16 mouse cellular contexts compared by ENCODE assay signal in the genomic region with DNA sequence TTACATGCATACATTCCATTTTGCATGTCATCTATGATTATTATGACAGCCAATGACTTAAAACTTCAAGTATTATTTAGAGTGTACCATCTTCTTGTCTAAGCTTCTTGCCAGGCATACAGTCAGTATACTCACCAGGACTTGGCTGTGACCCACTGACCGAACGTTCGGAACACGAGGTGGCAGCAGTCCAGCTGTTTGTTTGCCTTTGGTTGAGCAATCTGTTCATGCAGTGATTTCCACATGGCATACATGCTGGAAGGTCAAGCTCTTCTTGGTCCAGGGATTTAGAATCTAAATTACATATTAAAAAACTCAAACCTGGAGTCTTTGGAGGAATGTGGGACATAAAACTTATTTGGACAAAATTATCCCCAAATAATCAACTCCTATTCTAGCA.
DNase-seq lines count a peak whose midpoint lies in the region; ATAC-seq and TF ChIP-seq lines count a peak whose summit lies in the region.
"Had no signal": no experiment of that assay in that cellular context is flagged by ENCODE, and none has a peak within 500 bp of the region (broad histone marks: within the 10 kb centered on the region; RNA-seq: fewer than 3 reads in every experiment).

No protein-coding gene starts in this region.

- no peaks in the 10 kb centered on the region for H3K4me1 ChIP-seq in midbrain, postnatal 0 days (ENCODE audit: insufficient read depth, low read length)
- H3K4me1 ChIP-seq in midbrain, embryonic 16.5 days (ENCODE audit: control insufficient read depth, insufficient read depth, low read length): no peaks in the 10 kb centered on the region
- H3K4me1 ChIP-seq: embryonic facial prominence, embryonic 12.5 days; kidney, embryonic 15.5 days; liver, embryonic 13.5 days; megakaryocyte, embryonic 14.5 days had no signal

- no peaks in the 10 kb centered on the region for H3K27me3 ChIP-seq in midbrain, postnatal 0 days (ENCODE audit: insufficient read depth, low read length)
- no peaks in the 10 kb centered on the region for H3K27me3 ChIP-seq in midbrain, embryonic 16.5 days (ENCODE audit: control insufficient read depth, insufficient read depth, low read depth, low read length)
- H3K27me3 ChIP-seq: embryonic facial prominence, embryonic 12.5 days; kidney, embryonic 15.5 days; liver, embryonic 13.5 days; megakaryocyte, embryonic 14.5 days had no signal

- no peaks in the 10 kb centered on the region for H3K9me3 ChIP-seq in midbrain, postnatal 0 days (ENCODE audit: low read length)
- H3K9me3 ChIP-seq in midbrain, embryonic 16.5 days (replicated peaks; ENCODE audit: control insufficient read depth, low read length, poor library complexity, severe bottlenecking): no peaks in the 10 kb centered on the region
- H3K9me3 ChIP-seq: embryonic facial prominence, embryonic 12.5 days; kidney, embryonic 15.5 days; liver, embryonic 13.5 days; megakaryocyte, embryonic 14.5 days had no signal

- no peak overlapping the region for H3K9ac ChIP-seq in midbrain, postnatal 0 days (replicated peaks; ENCODE audit: low read length, poor library complexity, severe bottlenecking)
- H3K9ac ChIP-seq in midbrain, embryonic 16.5 days (ENCODE audit: low read depth, low read length): no peak overlapping the region
- H3K9ac ChIP-seq: embryonic facial prominence, embryonic 12.5 days; kidney, embryonic 15.5 days; liver, embryonic 13.5 days had no signal

- no peak overlapping the region for H3K27ac ChIP-seq in midbrain, postnatal 0 days (ENCODE audit: low read depth, low read length)
- H3K27ac ChIP-seq in midbrain, embryonic 16.5 days (ENCODE audit: low read length): no peak overlapping the region
- H3K27ac ChIP-seq: embryonic facial prominence, embryonic 12.5 days; kidney, embryonic 15.5 days; liver, embryonic 13.5 days had no signal

- TF ChIP-seq CTCF in midbrain, postnatal 0 days (IDR thresholded peaks at IDR 0.05): no peak

- peak; percentile 8 for DNase-seq in cerebellum, adult 11 months
- DNase-seq in midbrain, postnatal 0 days (ENCODE audit: low spot score): peak; percentile 64
- peak; percentile 22 for DNase-seq in cerebellum, adult 9-11 months
- DNase-seq: gastrocnemius, postnatal 14 days; layer of hippocampus, postnatal 36 days; liver, embryonic 13.5 days; right cerebral cortex, postnatal 4 days; thymus, postnatal 14 days had no signal

- 76% methylated on average over 4 of the region's 4 CpGs for WGBS in midbrain, postnatal 0 days
- 81% methylated on average over 4 of the region's 4 CpGs for WGBS in midbrain, embryonic 16.5 days

- no peak overlapping the region for H3K4me3 ChIP-seq in midbrain, postnatal 0 days (ENCODE audit: low read depth, low read length)
- H3K4me3 ChIP-seq in midbrain, embryonic 16.5 days (ENCODE audit: low read depth, low read length): no peak overlapping the region
- H3K4me3 ChIP-seq: embryonic facial prominence, embryonic 12.5 days; kidney, embryonic 15.5 days; liver, embryonic 13.5 days; megakaryocyte, embryonic 14.5 days had no signal

- no peaks in the 10 kb centered on the region for H3K36me3 ChIP-seq in midbrain, postnatal 0 days (ENCODE audit: insufficient read depth, low read length)
- no peaks in the 10 kb centered on the region for H3K36me3 ChIP-seq in midbrain, embryonic 16.5 days (ENCODE audit: control insufficient read depth, insufficient read depth, low read length)
- H3K36me3 ChIP-seq: embryonic facial prominence, embryonic 12.5 days; kidney, embryonic 15.5 days; liver, embryonic 13.5 days had no signal

- ATAC-seq in cerebellum, adult (ENCODE audit: insufficient number of reproducible peaks, low FRiP score, low TSS enrichment): no peak
- ATAC-seq in midbrain, postnatal 0 days (ENCODE audit: low FRiP score): no peak
- no peak for ATAC-seq in midbrain, embryonic 16.5 days
- no peak for ATAC-seq in monocyte, adult 5-6 weeks (replicated peaks; ENCODE audit: insufficient number of reproducible peaks, low FRiP score, low TSS enrichment, poor library complexity, severe bottlenecking)
- no peak for ATAC-seq in megakaryocyte, adult 5-6 weeks (ENCODE audit: poor library complexity, severe bottlenecking)
- ATAC-seq: lung, postnatal 0 days had no signal

- no peak overlapping the region for H3K4me2 ChIP-seq in midbrain, postnatal 0 days (ENCODE audit: low read depth, low read length, poor library complexity, severe bottlenecking)
- no peak overlapping the region for H3K4me2 ChIP-seq in midbrain, embryonic 16.5 days (ENCODE audit: low read length)
- H3K4me2 ChIP-seq: embryonic facial prominence, embryonic 12.5 days; kidney, embryonic 15.5 days; liver, embryonic 13.5 days had no signal

Comparison
In these comparisons a context has a peak if more than half of its experiments do, and no peak if none do; other contexts are left out.
1. DNase-seq: peak in every context shown above with its lines; median percentile 64 in midbrain, postnatal 0 days; 22 in cerebellum, adult 9-11 months; 8 in cerebellum, adult 11 months.